In the genomic region with DNA sequence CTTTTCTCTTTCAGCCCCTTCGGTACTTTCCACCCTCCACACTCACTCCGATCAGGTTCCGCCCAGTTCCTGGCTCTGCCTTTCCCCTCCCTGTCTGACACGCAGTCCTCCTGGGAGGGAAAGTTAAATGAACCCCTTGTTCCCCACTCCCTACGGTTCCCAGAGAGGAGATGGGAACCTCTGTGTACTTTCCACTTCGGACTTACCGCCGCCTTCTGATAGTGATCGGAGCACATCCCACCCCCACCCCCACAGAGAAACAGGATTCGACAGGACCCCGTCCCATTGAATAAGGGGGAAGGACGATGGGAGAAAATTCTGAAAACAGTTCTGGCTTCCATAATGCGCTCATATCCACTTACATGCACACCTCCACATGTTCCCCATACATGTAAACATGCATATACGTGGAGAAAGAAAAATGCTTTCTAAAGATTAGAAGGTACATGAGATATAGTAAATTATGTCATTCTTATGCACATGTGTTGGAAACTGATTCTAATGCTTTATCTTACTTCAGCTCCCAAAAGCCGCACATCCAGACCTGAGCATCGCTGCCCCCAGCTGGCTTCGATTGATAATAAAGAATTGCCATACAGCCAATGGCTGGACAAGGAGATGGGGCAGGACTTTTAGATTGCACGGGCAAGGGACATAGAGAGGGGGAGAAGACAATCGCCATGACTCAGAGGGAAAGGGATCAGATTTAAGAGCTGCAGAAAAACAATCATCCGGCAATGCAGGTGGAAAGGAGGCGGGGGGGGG, we compare ENCODE assay signal across 8 mouse cellular contexts. TPM values are rescaled to one million over a fixed set of nuclear protein-coding genes. Genes with fewer than 3 reads are reported as not detected.
A peak's percentile ranks its signal among the peaks of the same experiment; 100 is the strongest.
DNase-seq lines count a peak whose midpoint lies in the region; ATAC-seq and TF ChIP-seq lines count a peak whose summit lies in the region.

No protein-coding gene starts in this region.

- WGBS in kidney, adult 2 months: under 1% methylated on average over 21 of the region's 21 CpGs
- 1% methylated on average over 19 of the region's 21 CpGs for whole genome bisulfite sequencing in embryonic facial prominence, embryonic 12.5 days
- under 1% methylated on average over 20 of the region's 21 CpGs for WGBS in hindbrain, embryonic 16.5 days
- WGBS in liver, embryonic 15.5 days (ENCODE audit: insufficient replicate concordance): under 1% methylated on average over 21 of the region's 21 CpGs
- whole genome bisulfite sequencing in small intestine, adult 2 months: under 1% methylated on average over 18 of the region's 21 CpGs

- H3K9ac ChIP-seq in embryonic facial prominence, embryonic 12.5 days: no peak overlapping the region
- peak overlapping the region; percentile 52 for H3K9ac ChIP-seq in hindbrain, embryonic 16.5 days (ENCODE audit: low read depth, low read length)
- H3K9ac ChIP-seq in liver, embryonic 15.5 days: peak overlapping the region; percentile 59

- no peak for TF ChIP-seq CTCF in kidney, adult 2 months (conservative IDR thresholded peaks at IDR 0.05; ENCODE audit: insufficient read depth, insufficient read length, low read depth, low read length)
- no peak for TF ChIP-seq CTCF in small intestine, adult 2 months (IDR thresholded peaks at IDR 0.05; ENCODE audit: extremely low read depth, insufficient read length, insufficient replicate concordance, low read depth, low read length)

- no peak for DNase-seq in kidney, adult 2 months
- no peak for DNase-seq in kidney, postnatal 25 days
- peak; percentile 82 for DNase-seq in NIH3T3 (ENCODE audit: low read depth)
- no peak for DNase-seq in thymus, postnatal 0 days (ENCODE audit: low spot score)

- no peak overlapping the region for H3K27ac ChIP-seq in kidney, adult 2 months (ENCODE audit: insufficient read depth, low read depth, low read length)
- H3K27ac ChIP-seq in embryonic facial prominence, embryonic 12.5 days: no peak overlapping the region
- no peak overlapping the region for H3K27ac ChIP-seq in hindbrain, embryonic 16.5 days (ENCODE audit: low read depth, low read length)
- peak overlapping the region; percentile 82 for H3K27ac ChIP-seq in liver, embryonic 15.5 days (replicated peaks)
- H3K27ac ChIP-seq in small intestine, adult 2 months (ENCODE audit: insufficient read depth, low read depth, low read length): no peak overlapping the region

- 0 out of 2 replicates have a peak, but pooled peaks have one; percentile 43 for ATAC-seq in embryonic facial prominence, embryonic 12.5 days (ENCODE audit: insufficient number of reproducible peaks, insufficient read depth, low FRiP score, low TSS enrichment)
- peak; percentile 91 for ATAC-seq in hindbrain, embryonic 16.5 days
- peak; percentile 94 for ATAC-seq in liver, embryonic 15.5 days (ENCODE audit: insufficient read depth)

- H3K9me3 ChIP-seq in embryonic facial prominence, embryonic 12.5 days: no peaks in the 10 kb centered on the region
- no peaks in the 10 kb centered on the region for H3K9me3 ChIP-seq in hindbrain, embryonic 16.5 days (ENCODE audit: control insufficient read depth, low read length)
- no peaks in the 10 kb centered on the region for H3K9me3 ChIP-seq in liver, embryonic 15.5 days (replicated peaks)

- no peak for TF ChIP-seq POLR2A in kidney, adult 2 months (IDR thresholded peaks at IDR 0.05; ENCODE audit: low read depth, low read length)
- TF ChIP-seq POLR2A in small intestine, adult 2 months (IDR thresholded peaks at IDR 0.05; ENCODE audit: low read depth, low read length): no peak

- peak overlapping the region; percentile 43 for H3K4me3 ChIP-seq in kidney, adult 2 months (ENCODE audit: insufficient read depth, low read depth, low read length)
- peak overlapping the region; percentile 28 for H3K4me3 ChIP-seq in embryonic facial prominence, embryonic 12.5 days
- peak overlapping the region; percentile 47 for H3K4me3 ChIP-seq in hindbrain, embryonic 16.5 days (ENCODE audit: low read length)
- peak overlapping the region; percentile 58 for H3K4me3 ChIP-seq in liver, embryonic 15.5 days (replicated peaks)
- peak overlapping the region; percentile 46 for H3K4me3 ChIP-seq in small intestine, adult 2 months (ENCODE audit: low read depth, low read length)

- H3K4me2 ChIP-seq in embryonic facial prominence, embryonic 12.5 days (replicated peaks): peak overlapping the region; percentile 60
- peak overlapping the region; percentile 90 for H3K4me2 ChIP-seq in hindbrain, embryonic 16.5 days (ENCODE audit: low read length)
- peak overlapping the region; percentile 93 for H3K4me2 ChIP-seq in liver, embryonic 15.5 days

- no peaks in the 10 kb centered on the region for H3K27me3 ChIP-seq in kidney, adult 2 months (replicated peaks; ENCODE audit: control insufficient read depth, insufficient read depth, low read length)
- H3K27me3 ChIP-seq in embryonic facial prominence, embryonic 12.5 days: no peaks in the 10 kb centered on the region
- H3K27me3 ChIP-seq in hindbrain, embryonic 16.5 days (replicated peaks; ENCODE audit: control insufficient read depth, insufficient read depth, low read length): no peaks in the 10 kb centered on the region
- peaks cover 12% of the 10 kb centered on the region; the same call in 1 of the 2 replicates for H3K27me3 ChIP-seq in liver, embryonic 15.5 days
- no peaks in the 10 kb centered on the region for H3K27me3 ChIP-seq in small intestine, adult 2 months (ENCODE audit: control insufficient read depth, insufficient read depth, low read length)

- no peaks in the 10 kb centered on the region for H3K36me3 ChIP-seq in kidney, adult 2 months (ENCODE audit: control insufficient read depth, insufficient read depth, low read length)
- no peaks in the 10 kb centered on the region for H3K36me3 ChIP-seq in embryonic facial prominence, embryonic 12.5 days
- H3K36me3 ChIP-seq in hindbrain, embryonic 16.5 days (ENCODE audit: control insufficient read depth, insufficient read depth, low read length): no peaks in the 10 kb centered on the region
- H3K36me3 ChIP-seq in liver, embryonic 15.5 days (replicated peaks): no peaks in the 10 kb centered on the region
- no peaks in the 10 kb centered on the region for H3K36me3 ChIP-seq in small intestine, adult 2 months (ENCODE audit: control insufficient read depth, insufficient read depth, low read length)

- no peaks in the 10 kb centered on the region for H3K4me1 ChIP-seq in kidney, adult 2 months (ENCODE audit: control insufficient read depth, insufficient read depth, low read length)
- H3K4me1 ChIP-seq in embryonic facial prominence, embryonic 12.5 days: no peaks in the 10 kb centered on the region
- peaks cover 2% of the 10 kb centered on the region for H3K4me1 ChIP-seq in hindbrain, embryonic 16.5 days (ENCODE audit: control insufficient read depth, insufficient read depth, low read depth, low read length)
- H3K4me1 ChIP-seq in liver, embryonic 15.5 days (replicated peaks): peaks cover 21% of the 10 kb centered on the region
- no peaks in the 10 kb centered on the region; the same call in 1 of the 2 replicates for H3K4me1 ChIP-seq in small intestine, adult 2 months (ENCODE audit: control insufficient read depth, insufficient read depth, insufficient read length, low read length)

RNA-seq across cellular contexts. Expression of a gene that starts 26.5 kb away (rescaled TPM):
- 0.22 and 0.49 TPM in 2 replicates for polyA plus RNA-seq in kidney, adult 2 months (2012; rRNA removed)
- polyA plus RNA-seq in embryonic facial prominence, embryonic 12.5 days (2016; fragmentation: Nextera tagmentation; extraction: Ambion mirVana): not detected in 2 replicates
- polyA plus RNA-seq in hindbrain, embryonic 16.5 days (2015; fragmentation: Nextera tagmentation; extraction: Ambion mirVana): not detected in 2 replicates
- not detected in 2 replicates for polyA plus RNA-seq in liver, embryonic 15.5 days (2015; fragmentation: Nextera tagmentation; extraction: Ambion mirVana)
- polyA plus RNA-seq in small intestine, adult 2 months (2012; rRNA removed): 0.23 and 0.33 TPM in 2 replicates
- 0.40 and 0.44 TPM in 2 replicates for polyA plus RNA-seq in thymus, postnatal 0 days (2015; fragmentation: Nextera tagmentation; extraction: Ambion mirVana)

RNA-seq across cellular contexts. Expression of a gene that starts 59.4 kb away (rescaled TPM):
- 0.06 and 0.23 TPM in 2 replicates for polyA plus RNA-seq in kidney, adult 2 months (2012; rRNA removed)
- polyA plus RNA-seq in embryonic facial prominence, embryonic 12.5 days (2016; fragmentation: Nextera tagmentation; extraction: Ambion mirVana): 5.5 and 7.3 TPM in 2 replicates
- polyA plus RNA-seq in hindbrain, embryonic 16.5 days (2015; fragmentation: Nextera tagmentation; extraction: Ambion mirVana): 28.1 and 31.9 TPM in 2 replicates
- 0.84 and 0.98 TPM in 2 replicates for polyA plus RNA-seq in liver, embryonic 15.5 days (2015; fragmentation: Nextera tagmentation; extraction: Ambion mirVana)
- polyA plus RNA-seq in small intestine, adult 2 months (2012; rRNA removed): not detected in 2 replicates
- polyA plus RNA-seq in thymus, postnatal 0 days (2015; fragmentation: Nextera tagmentation; extraction: Ambion mirVana): 0.41 and 0.52 TPM in 2 replicates

Comparison
In these comparisons a context has a peak if more than half of its experiments do, and no peak if none do; other contexts are left out.
1. ATAC-seq: peak in every context shown above with its lines; median percentile 94 in liver, embryonic 15.5 days; 91 in hindbrain, embryonic 16.5 days; 43 in embryonic facial prominence, embryonic 12.5 days.